Mouse (Mus musculus) left cerebral cortex, adult 18-20 months (tissue): ENCODE results near the gene Cldn15. TPM values are rescaled to one million over a fixed set of nuclear protein-coding genes. Genes with fewer than 3 reads are reported as not detected.

Source experiments
- DNase-seq, 2 experiments: peaks; one replicate each; pipeline ENCODE4 v3.0.0; 2021 to 2022; ENCODE audit warnings: low spot score in 2 of 2, mixed read lengths in 1 of 2
- microRNA-seq, 2 experiments: library from miRNA; unstranded; fragments of <30 nt; microRNA quantifications; one replicate each; pipeline ENCODE4 v1.2.0; 2021
- total RNA-seq, 2 experiments: library from RNA; stranded (reverse); gene quantifications; 2 replicates each; pipeline ENCODE4 v1.2.3; 2021

Cldn15 gene
- total RNA-seq, 2 experiments from 2014 or later, result not detected

DNA sequence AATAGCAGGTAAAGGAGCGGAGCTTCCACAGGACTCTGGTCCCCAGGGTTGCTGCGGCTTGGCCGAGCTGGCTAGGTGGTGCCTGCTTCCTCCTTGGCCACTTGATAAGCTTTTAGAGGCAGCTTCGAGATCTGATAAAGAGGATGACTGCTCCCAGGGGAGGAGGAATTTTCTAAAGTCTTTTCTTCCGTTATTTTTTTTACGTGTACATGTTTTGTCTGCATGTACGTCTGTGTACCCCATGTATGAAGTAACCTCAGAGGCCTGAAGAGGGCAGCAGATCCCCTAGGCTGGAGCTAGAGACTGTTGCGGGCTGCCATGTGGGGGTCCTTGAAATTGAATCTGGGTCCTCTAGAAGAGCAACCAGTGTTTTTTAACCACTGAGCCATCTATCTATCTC, 14.6 kb downstream of the Cldn15 start:
- no peak for DNase-seq

DNA sequence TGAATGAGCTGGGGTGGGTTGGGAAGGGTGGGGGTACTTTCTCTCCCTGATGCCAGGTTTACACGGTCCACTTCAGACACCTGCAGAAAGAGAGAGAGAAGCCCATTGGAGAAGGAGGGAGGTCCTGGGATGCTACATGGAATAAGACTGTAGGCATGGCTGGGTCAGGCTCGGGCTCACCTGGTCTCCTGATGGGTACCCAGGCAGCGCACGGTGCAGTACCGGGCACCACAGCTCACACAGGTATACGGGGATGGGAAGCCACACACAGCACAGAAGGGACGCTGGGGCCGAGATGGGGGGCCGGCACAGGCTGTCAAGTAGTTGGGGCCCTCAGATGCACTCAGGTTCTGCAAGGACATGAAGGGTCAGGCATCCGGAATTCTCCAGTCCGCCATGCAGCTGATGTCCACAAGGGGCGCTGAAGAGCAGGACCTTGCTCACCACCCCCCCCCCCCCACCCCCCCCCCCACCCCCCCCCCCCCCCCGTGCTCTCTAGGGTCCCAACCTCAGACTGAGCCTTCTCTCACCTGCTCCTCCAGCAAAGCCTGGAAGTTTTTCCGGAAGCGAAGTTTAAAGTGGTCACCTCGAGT, 16.0 kb downstream of the Cldn15 start:
- DNase-seq, result peak in 1 of 2 experiments; percentile 60

DNA sequence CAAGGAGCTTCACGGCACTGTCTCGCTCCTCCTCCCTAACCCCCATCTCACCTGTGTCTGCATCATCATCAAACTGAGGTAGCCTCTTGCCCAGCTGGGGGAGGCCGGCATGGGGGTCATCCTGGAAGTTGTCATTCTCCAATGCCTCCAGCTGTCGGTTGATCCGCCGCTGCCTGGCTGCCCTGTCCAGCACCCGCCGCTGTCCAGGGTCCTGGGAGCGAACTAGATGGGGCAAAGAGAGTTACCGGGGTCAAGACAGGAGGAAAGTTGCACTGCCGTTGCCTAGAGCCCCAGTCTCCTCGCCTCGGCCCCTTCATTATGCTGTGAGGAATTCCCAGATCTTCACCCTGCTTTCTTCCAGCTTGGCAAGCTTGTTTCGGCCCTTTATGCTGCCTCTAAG, 18.4 kb downstream of the Cldn15 start:
- DNase-seq, result no peak

DNA sequence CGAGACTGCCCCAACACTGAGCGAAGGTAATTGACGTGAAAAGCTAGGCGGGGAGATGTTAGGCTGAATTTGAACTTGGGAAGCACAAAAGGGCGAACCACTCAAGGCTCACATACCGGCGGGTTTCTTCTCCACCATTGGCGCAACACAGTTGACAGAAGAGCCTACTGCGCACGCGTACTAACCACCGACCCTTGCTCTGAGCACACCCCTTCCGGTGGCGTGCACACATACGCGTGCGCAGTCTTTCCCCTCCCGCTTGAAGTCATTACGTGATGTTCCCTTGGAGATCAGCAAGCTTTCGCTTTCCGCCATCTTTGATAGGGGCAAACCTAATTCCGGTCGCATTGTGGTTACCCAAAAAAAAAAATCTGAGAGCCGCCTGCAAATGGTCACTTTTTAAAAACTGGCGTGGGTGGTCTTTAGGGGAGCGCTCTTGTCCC, 20.3 kb downstream of the Cldn15 start, which contains the start of gene Plod3:
TSS of gene Plod3 (plus strand) at position 325 of the 443 bp plus-strand sequence.
- peak; percentile 95 to 97 for DNase-seq

DNA sequence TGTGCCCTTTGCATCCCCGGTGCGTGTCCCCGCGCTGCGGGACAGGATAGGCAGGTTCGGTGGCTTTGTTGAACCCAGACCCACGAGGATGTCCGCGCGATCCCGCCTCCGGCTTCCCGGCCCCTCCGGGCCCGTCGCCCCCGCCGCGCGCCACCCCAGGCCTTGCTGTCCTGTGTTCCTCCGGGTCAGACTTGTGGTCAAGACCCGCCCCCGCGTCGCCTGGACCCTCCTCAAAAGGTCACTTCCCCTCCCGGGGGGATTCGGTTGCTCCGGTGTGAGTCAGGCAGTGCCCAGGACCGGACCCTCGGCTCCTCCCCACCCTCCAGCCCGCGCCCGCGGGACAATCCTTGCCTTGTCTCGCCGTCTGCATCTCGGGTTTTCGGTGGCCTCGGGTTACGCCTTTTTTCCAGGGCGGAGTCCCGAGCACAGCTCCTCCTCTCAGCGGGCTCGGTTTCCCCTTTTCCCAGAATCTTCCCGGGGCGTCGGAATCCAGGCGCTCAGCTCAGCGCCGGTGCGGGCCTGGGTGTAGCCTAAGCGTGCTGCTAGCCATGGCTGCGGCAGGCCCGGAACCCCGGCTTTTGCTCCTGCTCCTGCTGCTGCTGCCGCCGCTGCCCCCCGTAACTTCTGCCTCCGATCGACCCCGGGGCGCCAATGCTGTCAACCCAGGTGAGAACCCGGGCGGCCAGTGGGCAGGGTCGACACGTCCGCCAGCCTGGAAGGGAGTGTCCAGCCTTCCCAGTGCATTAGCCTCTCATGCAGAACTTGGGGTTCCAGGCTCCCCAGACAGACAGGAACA, 20.9 kb downstream of the Cldn15 start:
- DNase-seq, result peak; percentile 65 to 74

DNA sequence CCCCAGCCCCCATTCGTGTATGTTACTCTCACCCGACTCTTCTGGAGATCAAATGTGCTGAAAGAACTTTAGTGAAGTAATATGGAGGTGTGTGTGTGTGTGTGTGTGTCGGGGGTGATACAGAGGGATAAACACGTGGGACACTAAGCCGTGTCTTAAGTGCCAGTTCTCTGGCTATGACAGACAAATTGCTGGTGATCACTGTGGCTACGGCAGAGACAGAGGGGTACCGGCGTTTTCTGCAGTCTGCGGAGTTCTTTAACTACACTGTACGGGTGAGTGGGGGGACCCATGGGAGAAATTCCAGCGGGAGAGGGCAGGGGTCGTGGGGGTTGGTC, 21.5 kb downstream of the Cldn15 start, which contains the start of gene Znhit1:
TSS of gene Znhit1 (minus strand) at position 88 of the 338 bp plus-strand sequence.
- DNase-seq, result no peak

DNA sequence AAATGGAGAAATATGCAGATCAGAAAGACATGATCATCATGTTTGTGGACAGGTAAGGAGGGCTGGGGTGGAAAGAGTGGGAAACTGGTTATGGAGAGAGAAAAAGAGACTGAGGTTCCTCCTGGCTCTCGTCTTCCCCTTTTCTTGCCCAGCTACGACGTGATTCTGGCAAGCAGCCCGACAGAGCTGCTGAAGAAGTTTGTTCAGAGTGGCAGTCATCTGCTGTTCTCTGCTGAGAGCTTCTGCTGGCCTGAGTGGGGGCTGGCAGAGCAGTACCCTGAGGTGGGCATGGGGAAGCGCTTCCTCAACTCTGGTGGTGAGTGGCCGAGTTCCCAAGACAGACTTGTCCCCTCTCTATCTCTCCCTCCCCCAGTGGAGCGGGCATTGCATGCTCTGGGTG, 22.0 kb downstream of the Cldn15 start:
- DNase-seq, result peak in 1 of 2 experiments; percentile 34

DNA sequence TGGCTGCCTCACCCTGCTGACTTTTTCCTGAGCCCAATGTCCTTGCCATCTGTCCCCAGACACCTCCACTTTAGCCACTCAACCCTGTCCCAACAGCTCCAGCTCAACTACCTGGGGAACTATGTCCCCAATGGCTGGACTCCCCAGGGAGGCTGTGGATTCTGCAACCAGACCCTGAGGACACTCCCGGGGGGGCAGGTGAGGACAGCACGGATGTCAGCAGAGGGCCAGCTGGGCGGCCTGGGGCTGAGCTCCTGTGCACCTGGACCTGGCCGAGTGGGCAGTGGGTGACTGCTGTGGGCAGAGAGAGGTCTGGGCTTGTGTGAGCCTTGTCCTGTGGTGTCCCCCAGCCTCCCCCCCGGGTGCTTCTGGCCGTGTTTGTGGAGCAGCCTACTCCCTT, 23.4 kb downstream of the Cldn15 start:
- no peak for DNase-seq

DNA sequence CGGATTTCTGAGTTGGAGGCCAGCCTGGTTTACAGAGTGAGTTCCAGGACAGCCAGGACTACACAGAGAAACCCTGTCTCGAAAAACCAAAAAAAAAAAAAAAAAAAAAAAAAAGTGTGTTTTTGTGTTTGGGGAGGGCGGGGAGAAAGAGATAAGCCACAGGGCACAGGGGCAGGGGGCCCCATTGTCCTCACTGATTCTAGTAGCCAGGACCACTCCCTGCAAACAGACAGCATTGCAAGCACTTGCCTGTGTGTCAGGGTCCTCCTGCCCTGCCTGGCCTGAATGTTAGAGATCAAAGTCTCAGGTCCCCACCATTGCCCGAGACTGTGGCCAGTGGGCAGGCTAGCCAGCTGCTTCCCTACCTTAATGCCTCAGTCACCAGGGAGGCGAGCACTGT, 33.0 kb downstream of the Cldn15 start:
- DNase-seq, result no peak

DNA sequence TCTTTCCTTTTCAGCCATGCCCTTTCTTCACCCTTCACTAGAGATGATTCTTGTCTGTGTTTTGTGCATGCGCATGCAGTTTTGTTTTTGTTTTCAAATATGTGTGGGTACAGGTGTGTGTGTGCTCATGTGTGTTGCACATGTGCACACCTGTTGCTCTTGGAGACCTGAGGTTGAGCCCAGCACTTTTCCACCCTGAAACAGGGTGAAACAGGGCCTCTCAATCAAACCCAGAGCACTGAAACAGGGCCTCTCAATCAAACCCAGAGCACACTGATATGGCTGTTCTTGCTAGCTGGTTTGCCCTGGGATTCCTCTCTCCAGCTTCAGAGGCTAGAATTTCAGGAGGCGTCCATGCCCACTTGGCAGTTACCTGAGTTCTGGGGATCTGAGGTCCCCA, 34.2 kb downstream of the Cldn15 start:
- DNase-seq, result no peak

DNA sequence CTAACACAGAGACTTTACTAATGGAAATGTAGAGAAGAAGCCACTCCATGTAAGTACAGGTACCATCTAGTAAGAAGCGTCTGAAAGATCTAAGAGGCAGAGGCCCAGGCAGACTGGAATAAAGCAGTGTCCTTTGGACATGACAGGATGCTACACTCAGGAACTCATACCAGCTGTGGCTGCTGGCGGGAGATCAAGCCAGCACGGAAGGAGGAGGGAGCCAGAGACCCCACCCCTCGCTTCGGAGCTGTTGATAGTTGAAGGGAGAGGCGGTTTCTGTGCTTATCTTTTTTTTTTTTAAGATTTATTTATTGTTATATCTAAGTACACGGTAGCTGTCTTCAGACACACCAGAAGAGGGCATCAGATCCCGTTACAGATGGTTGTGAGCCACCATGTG, 40.9 kb downstream of the Cldn15 start:
- DNase-seq, result no peak

DNA sequence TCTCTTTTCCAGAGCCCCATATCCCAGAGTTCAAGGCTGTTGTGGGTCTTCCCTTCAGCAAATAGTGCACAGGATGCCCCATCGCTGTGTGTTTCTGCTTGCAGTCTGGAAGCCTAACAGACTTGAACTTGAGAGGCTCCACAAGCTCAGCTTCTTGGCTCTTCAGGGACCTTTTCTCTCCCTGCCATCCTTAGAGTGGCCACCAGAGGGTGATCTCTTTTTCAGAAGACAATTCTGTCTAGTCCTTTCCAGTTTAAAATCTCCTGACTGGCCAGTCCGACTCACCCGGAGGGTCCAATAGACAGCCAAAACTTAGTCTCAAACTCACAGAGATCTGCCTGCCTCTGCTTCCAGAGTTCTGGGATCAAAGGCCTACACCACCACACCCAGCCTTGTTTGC, 43.6 kb downstream of the Cldn15 start:
- peak; percentile 48 to 75 for DNase-seq

DNA sequence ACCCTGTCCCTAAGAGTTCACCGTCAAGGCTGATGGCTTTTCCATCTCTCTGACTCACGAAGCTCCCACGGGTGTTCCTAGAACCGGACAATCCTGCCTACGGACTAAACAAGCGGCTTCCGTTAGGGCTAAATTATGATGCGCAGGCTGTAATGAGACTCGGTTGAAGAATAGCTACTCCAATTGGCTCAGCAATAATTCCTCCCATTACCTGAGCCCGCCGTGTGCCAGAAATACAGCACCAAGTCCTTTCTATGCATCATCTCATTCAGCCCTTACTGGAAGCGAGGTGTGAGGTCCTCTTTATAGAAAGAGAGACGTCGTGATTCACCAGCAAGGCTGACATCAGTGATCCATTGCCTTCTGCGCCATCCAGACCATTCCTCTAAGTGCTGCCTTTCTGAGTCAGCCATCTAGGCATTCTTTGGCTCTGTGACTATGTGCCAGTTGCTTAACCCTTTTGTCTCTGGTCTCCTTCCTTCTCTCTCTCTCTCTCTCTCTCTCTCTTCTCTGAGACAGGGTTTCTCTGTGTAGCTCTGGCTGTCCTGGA, 46.1 kb downstream of the Cldn15 start:
- no peak for DNase-seq

DNA sequence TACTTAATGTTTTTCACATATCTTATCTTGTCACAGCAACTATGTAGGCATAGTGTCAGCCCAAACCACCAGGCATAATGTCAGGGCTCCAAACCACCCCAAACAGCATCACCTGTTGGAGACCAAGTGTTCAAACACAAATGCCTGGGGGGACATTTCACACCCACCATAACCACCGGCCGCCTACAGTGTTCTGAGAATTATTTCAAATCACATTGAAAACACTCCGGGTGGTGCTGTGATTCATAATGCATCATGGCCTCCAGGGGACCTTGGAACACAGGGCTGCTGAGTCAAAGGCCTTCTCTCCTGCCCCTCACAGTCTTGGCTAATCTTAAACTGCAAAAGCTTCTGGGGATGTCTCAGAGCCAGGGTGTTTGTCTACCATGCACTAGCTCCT, 49.5 kb downstream of the Cldn15 start:
- DNase-seq, result no peak

DNA sequence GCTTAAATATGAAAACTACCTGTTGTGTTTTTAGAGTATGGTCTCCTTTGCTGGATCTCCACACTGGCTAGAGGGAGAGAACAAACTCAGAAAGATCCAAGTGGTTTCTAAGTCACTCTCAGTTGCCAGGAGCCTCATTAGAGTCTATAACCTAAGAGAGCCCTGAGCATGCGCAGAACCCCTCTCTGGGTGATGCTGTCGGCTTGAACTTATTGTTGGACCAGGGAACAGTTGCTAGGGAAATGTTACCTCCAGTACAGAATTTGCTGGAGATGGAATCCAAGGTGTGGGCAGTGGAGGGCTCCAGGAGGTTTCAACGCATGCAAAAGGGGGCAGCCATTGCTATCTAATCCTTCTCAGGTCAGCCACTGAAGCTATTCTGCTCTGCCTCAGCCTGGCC, 57.9 kb downstream of the Cldn15 start:
- DNase-seq, result no peak

DNA sequence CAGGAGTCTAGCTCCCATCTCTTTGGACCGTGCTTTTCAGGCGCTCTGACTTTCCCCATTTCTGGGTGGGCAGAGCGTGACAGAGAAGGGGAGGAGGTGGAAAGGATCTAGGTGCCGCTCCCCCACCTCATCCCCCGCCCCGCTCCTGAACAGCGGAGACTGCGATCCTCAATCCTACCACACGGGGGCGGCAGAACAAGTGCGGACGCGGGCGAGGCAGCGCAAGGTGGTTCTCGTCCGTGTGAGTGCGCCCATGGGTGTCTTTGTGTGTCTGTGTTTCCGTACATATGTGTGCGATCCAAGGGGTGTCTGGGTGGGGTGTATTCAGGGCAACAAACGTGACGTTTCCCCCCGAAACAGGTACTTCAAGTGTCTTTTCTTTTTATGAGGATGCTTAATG, 58.7 kb downstream of the Cldn15 start:
- peak; percentile 87 to 92 for DNase-seq

Small RNA genes within 50 kb of the gene (microRNA-seq; reads per million reads assigned to microRNA genes)
- 266 to 435 reads per million in 2 experiments for gene Mir702

Other genes starting within 250 kb of the Cldn15 start
- 1 to 10 TPM; 7.3 to 8.8 TPM for gene Col26a1, start 83.4 kb upstream of the Cldn15 start, total RNA-seq
- 10 to 100 TPM; 97.1 to 99.0 TPM for gene Ift22, start 58.5 kb upstream of the Cldn15 start, total RNA-seq
- gene Fis1, start 13.3 kb upstream of the Cldn15 start, total RNA-seq, result 100 to 1,000 TPM; 281 to 287 TPM
- gene Plod3, start 20.4 kb downstream of the Cldn15 start, total RNA-seq, result 10 to 100 TPM; 32.2 to 32.8 TPM
- 100 to 1,000 TPM in 1 of 2 experiments, 10 to 100 TPM in 1; 96.6 to 107 TPM for gene Znhit1, start 21.4 kb downstream of the Cldn15 start, total RNA-seq
- 100 to 1,000 TPM; 390 to 400 TPM for gene Vgf, start 59.8 kb downstream of the Cldn15 start, total RNA-seq
- 100 to 1,000 TPM; 391 to 401 TPM for gene Ap1s1, start 79.5 kb downstream of the Cldn15 start, total RNA-seq
- under 1 TPM; 0.70 to 0.89 TPM for gene Serpine1, start 105.7 kb downstream of the Cldn15 start, total RNA-seq
- 1 to 10 TPM; 4.2 to 4.7 TPM for gene Trim56, start 149.6 kb downstream of the Cldn15 start, total RNA-seq
- not detected for gene Muc3, start 182.7 kb downstream of the Cldn15 start, total RNA-seq
- gene Muc3a, start 245.8 kb downstream of the Cldn15 start, total RNA-seq, result 1 to 10 TPM; 3.0 to 4.4 TPM